Mouse (Mus musculus) Patski (cell line): ENCODE data around the gene Tab2. TPM values are rescaled to one million over a fixed set of nuclear protein-coding genes. Genes with fewer than 3 reads are reported as not detected.
A peak's percentile ranks its signal among the peaks of the same experiment; 100 is the strongest.

Experiments used
- ATAC-seq: fragments of 100-300 bp; one replicate; pipeline ENCODE4 v1.8.0; 2021
- CTCF ChIA-PET: fragments of 350-600 bp; sonication (Branson Sonifier 250); formaldehyde crosslinking; loops from one replicate; lab custom pipeline; 2022; ENCODE audit warnings: inconsistent platforms; lab: Charles Lee
- POLR2A ChIA-PET: fragments of 350-600 bp; sonication (Branson Sonifier 250); formaldehyde crosslinking; loops from one replicate; lab custom pipeline; 2022; ENCODE audit warnings: antibody characterized with exemption, inconsistent platforms; lab: Charles Lee
- DNase-seq: peaks from one replicate; pipeline ENCODE4 v3.0.0-alpha.2; 2011; ENCODE audit warnings: low read depth, low spot score
- H3K27me3 ChIP-seq: fragments of 371-371 bp; one replicate; pipeline ENCODE4 v1.5.1; 2021
- CTCF ChIP-seq: fragments of 100-300 bp; IDR thresholded peaks from one replicate; pipeline ENCODE4 v1.5.1; 2021
- in situ Hi-C: fragments of 300-500 bp; cut with MboI; formaldehyde crosslinking; loops from 3 replicates; pipeline ENCODE4 v1.11.1; 2018; ENCODE audit warnings: low pct_unique_long_range_greater_than_20kb, mixed read lengths
- polyA plus RNA-seq: library from polyadenylated mRNA; unstranded; gene quantifications from one replicate; pipeline ENCODE4 v1.2.3, GENCODE M21; 2021

Gene Tab2
- polyA plus RNA-seq, 1 experiment from 2014 or later = 63.9 TPM

DNA sequence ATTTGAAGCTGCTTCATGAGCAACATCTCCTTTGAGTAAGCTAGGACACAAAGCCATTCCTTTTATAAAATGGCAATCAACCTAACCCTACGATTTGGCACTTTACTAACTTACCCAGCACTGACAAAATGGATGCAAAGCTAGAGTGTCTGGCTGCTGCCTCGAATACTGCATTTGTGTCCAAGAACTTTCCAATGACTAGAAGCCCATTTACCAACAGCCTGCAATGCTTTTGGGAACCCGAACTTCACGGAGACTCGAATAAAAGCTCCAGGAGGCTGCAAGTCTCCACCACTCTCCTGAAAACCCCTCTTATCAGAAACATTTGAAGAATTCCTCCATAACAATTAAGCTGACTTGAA is 1.4 kb downstream of the Tab2 start:
- in situ Hi-C loops = no loop called here
- TF ChIP-seq CTCF = no peak
- no peak for ATAC-seq
- no peak for DNase-seq
- POLR2A ChIA-PET = no interaction called here
- CTCF ChIA-PET = interaction anchor here (1.3 to 1.5 kb wide), 3 partner anchors 14 to 242 kb away, joined by 3 to 5 read pairs (median 5); no protein-coding TSS in a partner anchor
- H3K27me3 ChIP-seq = no peaks in the 10 kb centered on the region

DNA sequence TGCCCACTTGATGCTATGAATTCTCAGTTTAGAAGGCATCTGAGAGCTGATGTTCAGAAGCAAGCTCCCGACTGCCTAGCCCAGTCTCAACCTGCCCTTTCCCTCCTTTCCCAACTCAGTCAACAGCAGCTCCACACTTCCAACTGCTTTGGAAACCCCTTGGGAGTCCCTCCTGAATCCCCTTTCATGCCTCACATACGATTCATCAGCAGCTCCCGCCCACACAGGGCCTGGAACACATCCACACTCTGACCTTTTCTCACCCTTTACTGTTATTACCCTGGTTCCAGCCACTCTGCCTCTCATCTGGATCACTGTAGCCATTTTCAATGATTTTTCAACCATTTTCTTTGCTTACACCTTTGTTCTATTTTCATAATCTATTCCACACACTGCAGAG is 13.0 kb downstream of the Tab2 start:
- DNase-seq (no peak), ATAC-seq (peak; percentile 39)
- TF ChIP-seq CTCF = no peak
- in situ Hi-C loops = no loop called here
- no peaks in the 10 kb centered on the region for H3K27me3 ChIP-seq
- ChIA-PET POLR2A (no interaction called here), CTCF (interaction anchor here (1.0 kb wide), 1 partner anchor 12 kb away, joined by 3 read pairs; no protein-coding TSS in a partner anchor)

- in situ Hi-C loops = no loop called here
- POLR2A ChIA-PET = interaction anchor here (0.6 kb wide), 1 partner anchor 106 kb away, joined by 3 read pairs; no protein-coding TSS in a partner anchor
- TF ChIP-seq CTCF = no peak
- ATAC-seq (no peak), DNase-seq (no peak)
- H3K27me3 ChIP-seq = no peaks in the 10 kb centered on the region
- CTCF ChIA-PET = no interaction called here
Measured at GRCm38 (mm10) chr10:7936556-7937192, 19.4 kb downstream of the Tab2 start.

DNA sequence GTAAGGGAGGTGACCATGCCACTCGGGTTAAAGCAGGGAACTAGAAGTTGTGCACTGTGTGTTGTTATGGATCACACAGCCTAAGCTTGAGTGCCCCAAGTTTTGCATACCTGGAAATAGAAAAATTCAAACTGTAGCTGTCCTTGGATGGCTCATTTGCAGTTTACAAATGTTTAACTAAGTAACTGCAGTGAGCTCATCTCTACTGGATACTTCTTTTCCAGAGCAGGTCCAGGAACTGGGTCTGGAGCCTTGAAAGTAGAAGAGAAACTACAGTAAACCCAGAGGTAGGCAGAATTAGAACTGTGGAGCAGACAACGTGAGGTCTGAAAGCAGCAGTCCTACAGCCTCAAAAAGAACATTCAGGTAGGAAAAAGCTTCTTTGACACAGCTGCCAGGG is 23.1 kb downstream of the Tab2 start:
- ATAC-seq (peak; percentile 90), DNase-seq (no peak)
- no peaks in the 10 kb centered on the region for H3K27me3 ChIP-seq
- no peak for TF ChIP-seq CTCF
- CTCF ChIA-PET = no interaction called here
- in situ Hi-C loops = no loop called here
- POLR2A ChIA-PET = no interaction called here

DNA sequence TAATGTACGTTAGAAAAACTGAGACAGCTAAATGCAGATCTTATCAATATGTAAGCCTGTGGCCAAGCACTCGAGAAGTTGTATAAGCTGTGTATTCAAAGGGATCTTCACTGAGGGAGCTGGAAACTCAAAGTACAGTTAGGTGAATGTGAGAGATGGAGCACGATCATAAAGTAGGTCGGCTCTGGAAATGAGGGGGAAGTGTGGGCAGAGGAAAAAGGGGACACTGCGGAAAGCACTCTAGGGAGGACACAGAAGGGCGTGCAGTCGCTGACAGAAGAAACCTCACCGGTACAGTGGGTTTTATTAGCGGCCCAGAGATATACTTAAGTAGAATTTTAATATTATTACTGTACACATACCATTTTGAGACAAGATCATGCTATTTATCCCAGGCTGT is 27.0 kb downstream of the Tab2 start:
- DNase-seq (no peak), ATAC-seq (no peak)
- no peaks in the 10 kb centered on the region for H3K27me3 ChIP-seq
- ChIA-PET POLR2A (no interaction called here), CTCF (interaction anchor here (1.5 kb wide), 1 partner anchor 12 kb away, joined by 3 read pairs; no protein-coding TSS in a partner anchor)
- in situ Hi-C loops = no loop called here
- TF ChIP-seq CTCF = no peak

GRCm38 (mm10) chr10:7925481-7925880 is 30.5 kb downstream of the Tab2 start:
- in situ Hi-C loops = no loop called here
- CTCF ChIA-PET = no interaction called here
- DNase-seq = no peak

DNA sequence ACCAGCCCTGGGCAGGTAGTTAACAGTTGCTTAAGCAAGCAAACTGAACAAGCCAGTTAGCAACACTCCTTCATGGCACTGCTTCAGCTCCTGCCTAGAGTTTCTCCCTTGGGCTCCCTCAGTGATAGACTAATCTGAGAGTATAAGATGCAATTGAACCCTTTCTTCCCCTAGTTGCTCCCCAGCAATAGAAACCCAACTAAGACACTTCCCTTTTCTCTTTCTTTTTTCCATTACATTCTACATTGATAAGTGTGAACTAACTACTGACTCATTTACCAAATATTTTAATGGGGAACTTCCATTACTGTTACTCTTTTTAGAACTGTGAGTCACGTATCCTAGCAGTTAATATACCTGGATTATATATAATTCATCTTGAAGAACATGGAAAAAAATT is 32.6 kb downstream of the Tab2 start:
- ChIA-PET CTCF (no interaction called here), POLR2A (no interaction called here)
- no peak for TF ChIP-seq CTCF
- ATAC-seq (no peak), DNase-seq (no peak)
- in situ Hi-C loops = no loop called here
- no peaks in the 10 kb centered on the region for H3K27me3 ChIP-seq

More at GRCm38 (mm10) chr10:7925481-7925880, 30.5 kb downstream of the Tab2 start:
- H3K27me3 ChIP-seq = no peaks in the 10 kb centered on the region
- POLR2A ChIA-PET = no interaction called here
- ATAC-seq = no peak
- no peak for TF ChIP-seq CTCF

DNA sequence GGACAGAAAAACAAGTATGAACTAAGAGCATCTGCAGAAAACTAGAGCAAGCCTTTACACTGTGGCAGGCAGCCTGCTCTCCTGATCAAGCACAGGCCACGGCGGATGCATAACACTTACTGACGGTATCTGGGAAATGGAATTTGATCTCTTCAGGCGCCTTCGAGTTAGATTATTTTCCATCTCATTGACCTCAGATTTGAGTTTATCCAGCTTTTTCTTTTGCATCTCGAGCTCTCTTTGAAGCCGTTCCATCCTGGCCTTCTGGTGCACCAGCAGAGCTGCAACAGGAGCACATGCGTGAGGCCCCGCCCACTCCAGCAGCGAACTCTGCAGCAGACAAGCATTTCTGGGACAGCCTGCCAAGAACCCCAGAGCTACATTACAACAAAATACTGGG is 44.8 kb downstream of the Tab2 start:
- no peak for ATAC-seq

DNA sequence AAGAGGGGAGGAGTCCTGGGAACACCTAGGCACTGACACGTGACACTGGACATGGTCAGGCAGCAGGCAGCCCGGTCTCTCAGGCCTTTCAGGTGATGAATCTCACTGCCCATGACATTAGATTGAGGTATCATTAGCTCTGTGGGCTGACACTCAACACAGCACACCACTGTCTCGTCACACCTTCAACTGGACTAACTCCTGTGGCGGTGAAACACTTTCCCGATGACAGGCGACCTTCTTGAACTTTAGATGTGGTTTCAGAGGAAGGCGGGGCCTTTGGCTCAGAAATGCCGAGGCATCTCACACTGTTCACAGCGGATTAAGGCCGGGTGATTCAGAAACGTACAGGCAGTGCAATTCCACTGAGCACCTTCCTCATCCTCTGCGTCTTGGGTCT is 48.9 kb downstream of the Tab2 start:
- in situ Hi-C loops = no loop called here
- TF ChIP-seq CTCF = no peak
- CTCF ChIA-PET = no interaction called here
- POLR2A ChIA-PET = no interaction called here
- H3K27me3 ChIP-seq = no peaks in the 10 kb centered on the region
- ATAC-seq (no peak), DNase-seq (no peak)

More for the DNA sequence above, 44.8 kb downstream of the Tab2 start:
- TF ChIP-seq CTCF = no peak
- ChIA-PET CTCF (no interaction called here), POLR2A (no interaction called here)
- no peak for DNase-seq
- in situ Hi-C loops = no loop called here
- no peaks in the 10 kb centered on the region for H3K27me3 ChIP-seq

DNA sequence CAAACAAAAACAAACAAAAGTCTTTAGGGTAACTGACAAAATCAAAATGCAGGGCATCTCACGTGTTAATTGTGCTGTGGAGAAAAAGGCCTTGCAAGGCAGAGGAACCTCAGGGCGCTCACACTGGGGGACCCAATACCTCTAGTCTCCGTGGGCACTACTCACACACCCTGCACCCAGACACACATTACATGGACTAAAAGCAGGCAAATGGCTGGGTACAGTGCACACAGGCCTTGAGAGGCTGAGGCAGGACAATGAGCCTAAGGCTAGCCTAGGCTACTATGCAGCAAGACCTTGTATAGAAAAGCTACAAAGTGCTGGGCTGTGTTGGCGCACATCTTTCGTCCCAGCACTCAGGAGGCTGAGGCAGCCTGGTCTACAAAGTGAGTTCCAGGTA is 51.9 kb downstream of the Tab2 start:
- TF ChIP-seq CTCF = no peak
- ChIA-PET CTCF (interaction anchor here (1.1 kb wide), 1 partner anchor 292 kb away, joined by 4 read pairs; no protein-coding TSS in a partner anchor), POLR2A (no interaction called here)
- no peak for DNase-seq
- ATAC-seq = no peak
- in situ Hi-C loops = no loop called here
- no peaks in the 10 kb centered on the region for H3K27me3 ChIP-seq

DNA sequence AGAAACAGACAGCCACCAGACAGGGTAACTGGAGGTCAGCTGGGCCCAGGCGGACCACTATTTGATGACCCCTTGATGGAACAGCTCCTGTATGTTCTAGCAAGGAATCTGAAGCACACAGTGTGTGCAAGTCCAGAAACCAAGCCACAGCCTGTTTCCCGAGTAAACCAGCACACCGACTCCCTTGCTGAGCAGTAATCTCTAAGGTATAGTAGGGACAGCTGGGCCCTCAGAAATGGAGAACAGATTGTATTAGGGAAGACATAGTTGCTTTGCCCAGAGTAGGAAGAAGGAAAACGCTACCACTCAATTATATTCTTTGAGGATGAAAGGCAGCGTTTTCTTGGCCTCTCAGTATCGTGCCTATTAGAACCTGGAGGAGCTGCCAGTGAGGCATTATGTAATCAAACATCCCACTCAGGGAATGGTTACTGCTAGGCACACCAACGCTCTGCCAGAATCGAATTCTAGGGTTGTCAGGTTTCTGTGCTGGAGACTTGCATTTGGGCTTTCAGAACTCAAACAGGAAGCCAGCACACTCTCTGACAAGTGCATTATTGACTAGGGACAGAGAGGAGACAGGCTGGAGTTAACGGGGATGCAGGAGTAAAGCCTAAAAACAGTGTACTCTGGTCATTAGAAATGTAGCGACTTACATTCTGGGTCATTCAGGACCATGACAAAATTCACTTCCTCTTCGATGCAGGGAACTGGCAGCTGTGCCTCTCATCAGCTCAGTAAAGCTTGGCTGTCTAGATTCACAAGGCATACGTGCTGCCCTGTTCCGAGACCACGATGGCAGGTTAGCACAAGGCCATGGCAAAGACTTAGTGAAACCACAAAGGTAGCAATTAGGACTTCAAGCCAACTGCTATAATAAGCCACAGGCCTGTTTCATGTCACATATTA is 55.1 kb downstream of the Tab2 start:
- ChIA-PET CTCF (interaction anchor here (1.1 kb wide), 1 partner anchor 278 kb away, joined by 3 read pairs; no protein-coding TSS in a partner anchor), POLR2A (no interaction called here)
- TF ChIP-seq CTCF = no peak
- DNase-seq (no peak), ATAC-seq (no peak)
- no peaks in the 10 kb centered on the region for H3K27me3 ChIP-seq
- in situ Hi-C loops = no loop called here
